ENCODE assay signal across 13 mouse cellular contexts in the genomic region with DNA sequence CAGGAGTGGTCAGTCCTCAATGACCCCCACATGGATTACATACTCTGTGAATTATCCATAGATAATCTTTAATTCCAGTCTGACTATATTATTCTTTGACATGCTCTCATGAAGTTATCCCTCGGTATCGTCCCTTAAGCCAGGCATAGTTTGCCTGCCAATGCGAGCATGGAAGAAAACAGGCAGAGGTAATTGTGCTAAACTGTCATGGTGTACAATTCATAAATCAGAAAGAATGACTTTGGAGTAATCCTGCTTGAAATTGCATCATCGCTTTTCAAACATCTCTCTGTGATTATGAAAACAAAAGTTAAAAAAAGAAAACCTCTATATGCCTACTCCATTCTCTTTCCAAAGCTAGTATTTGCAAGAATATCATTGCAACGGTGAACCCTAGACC.
DNase-seq lines count a peak whose midpoint lies in the region; ATAC-seq and TF ChIP-seq lines count a peak whose summit lies in the region.
"Had no signal": no experiment of that assay in that cellular context is flagged by ENCODE, and none has a peak within 500 bp of the region (broad histone marks: within the 10 kb centered on the region; RNA-seq: fewer than 3 reads in every experiment).

No protein-coding gene starts in this region.

- H3K9ac ChIP-seq in heart, embryonic 15.5 days = no peak overlapping the region
- H3K9ac ChIP-seq in limb, embryonic 12.5 days (replicated peaks) = no peak overlapping the region
- H3K9ac ChIP-seq: lung, embryonic 15.5 days had no signal

- TF ChIP-seq CTCF in embryonic fibroblast, embryonic 13.5 days (IDR thresholded peaks at IDR 0.05; ENCODE audit: borderline replicate concordance, insufficient read depth, low read length) = no peak

- no peak for DNase-seq in heart, postnatal 4 days
- DNase-seq in NIH3T3 (ENCODE audit: low read depth) (peak; percentile 36), MN1 (ENCODE audit: low spot score) (no peak)
- no peak for DNase-seq in gastrocnemius, postnatal 36 days
- no peak for DNase-seq in adrenal gland, postnatal 25 days
- DNase-seq: adrenal gland, adult 2 months; layer of hippocampus, adult 9-11 months; left cerebral cortex, postnatal 4 days; thymus, postnatal 25 days had no signal

- H3K4me3 ChIP-seq in heart, embryonic 15.5 days = no peak overlapping the region
- H3K4me3 ChIP-seq in embryonic fibroblast, embryonic 13.5 days (ENCODE audit: insufficient read depth, low read length) = no peak overlapping the region
- H3K4me3 ChIP-seq in limb, embryonic 12.5 days (replicated peaks) = no peak overlapping the region
- H3K4me3 ChIP-seq: lung, embryonic 15.5 days had no signal

- no peaks in the 10 kb centered on the region for H3K36me3 ChIP-seq in heart, embryonic 15.5 days
- no peaks in the 10 kb centered on the region for H3K36me3 ChIP-seq in limb, embryonic 12.5 days
- H3K36me3 ChIP-seq: lung, embryonic 15.5 days had no signal

- intact Hi-C loops in gastrocnemius, postnatal 36 days (cut with DNase I) = no loop called here

- no peak for TF ChIP-seq POLR2A in embryonic fibroblast, embryonic 13.5 days (IDR thresholded peaks at IDR 0.05; ENCODE audit: low read depth, low read length)

- no peaks in the 10 kb centered on the region for H3K9me3 ChIP-seq in heart, embryonic 15.5 days (replicated peaks)
- H3K9me3 ChIP-seq in limb, embryonic 12.5 days = no peaks in the 10 kb centered on the region
- H3K9me3 ChIP-seq: lung, embryonic 15.5 days had no signal

- H3K4me2 ChIP-seq in heart, embryonic 15.5 days = no peak overlapping the region
- H3K4me2 ChIP-seq in limb, embryonic 12.5 days = no peak overlapping the region
- H3K4me2 ChIP-seq: lung, embryonic 15.5 days had no signal

- H3K27ac ChIP-seq in heart, embryonic 15.5 days = peak overlapping the region; percentile 45
- peak overlapping the region; percentile 95 for H3K27ac ChIP-seq in embryonic fibroblast, embryonic 13.5 days (ENCODE audit: insufficient read depth, low read length)
- peak overlapping the region; percentile 69 for H3K27ac ChIP-seq in limb, embryonic 12.5 days
- H3K27ac ChIP-seq: lung, embryonic 15.5 days had no signal

- H3K4me1 ChIP-seq in heart, embryonic 15.5 days (replicated peaks) = peaks cover 3% of the 10 kb centered on the region
- H3K4me1 ChIP-seq in embryonic fibroblast, embryonic 13.5 days (ENCODE audit: control insufficient read depth, insufficient read depth, low read length) = peaks cover 7% of the 10 kb centered on the region; the same call in 1 of the 2 replicates
- peaks cover 26% of the 10 kb centered on the region for H3K4me1 ChIP-seq in limb, embryonic 12.5 days (replicated peaks)
- H3K4me1 ChIP-seq: lung, embryonic 15.5 days had no signal

- no peaks in the 10 kb centered on the region for H3K27me3 ChIP-seq in heart, embryonic 15.5 days
- no peaks in the 10 kb centered on the region for H3K27me3 ChIP-seq in limb, embryonic 12.5 days
- H3K27me3 ChIP-seq: lung, embryonic 15.5 days had no signal

- ATAC-seq in heart, embryonic 15.5 days (replicated peaks; ENCODE audit: insufficient number of reproducible peaks, insufficient read depth, low FRiP score, low read depth) = no peak
- no peak for ATAC-seq in limb, embryonic 12.5 days (ENCODE audit: insufficient number of reproducible peaks, insufficient read depth, low FRiP score, low TSS enrichment, low read depth)

- WGBS in heart, embryonic 15.5 days = 78% methylated on average over 5 of the region's 5 CpGs
- 86% methylated on average over 5 of the region's 5 CpGs for WGBS in limb, embryonic 12.5 days

Comparison
In these comparisons a context has a peak if more than half of its experiments do, and no peak if none do; other contexts are left out.
1. H3K27ac ChIP-seq: peak in every context shown above with its lines; median percentile 95 in embryonic fibroblast, embryonic 13.5 days; 69 in limb, embryonic 12.5 days; 45 in heart, embryonic 15.5 days.